Mouse (Mus musculus) hindbrain, embryonic 14.5 days (tissue): Measurements from ENCODE around the gene Fblim1. TPM values are rescaled to one million over a fixed set of nuclear protein-coding genes. Genes with fewer than 3 reads are reported as not detected.

Experiments
- ATAC-seq: fragments of 200-750 bp; cut with Nextera tagmentation; 2 replicates; pipeline ENCODE4 v1.8.0; 2017; ENCODE audit warnings: moderate number of reproducible peaks, mild to moderate bottlenecking, moderate TSS enrichment, moderate library complexity; ENCODE audit not compliant: low FRiP score
- DNase-seq: peaks from one replicate; pipeline ENCODE4 v3.0.0-alpha.2; 2015; ENCODE audit warnings: low spot score
- H3K27ac ChIP-seq: fragments of 300-500 bp; sonication (generic); 2 replicates; pipeline ENCODE4 v1.5.1; 2014; ENCODE audit warnings: mild to moderate bottlenecking, moderate library complexity
- H3K27me3 ChIP-seq: fragments of 300-500 bp; sonication (generic); 2 replicates; pipeline ENCODE4 v1.6.1; 2014; ENCODE audit warnings: mild to moderate bottlenecking, low read length, mixed read lengths; ENCODE audit not compliant: control insufficient read depth, insufficient read depth
- H3K36me3 ChIP-seq: fragments of 300-500 bp; sonication (generic); replicated peaks from 2 replicates; pipeline ENCODE4 v1.6.1; 2014; ENCODE audit not compliant: control insufficient read depth, insufficient read depth
- H3K4me1 ChIP-seq: fragments of 300-500 bp; sonication (generic); replicated peaks from 2 replicates; pipeline ENCODE4 v1.6.1; 2014; ENCODE audit warnings: antibody characterized with exemption, low read length, mixed read lengths; ENCODE audit not compliant: control insufficient read depth, insufficient read depth
- H3K4me2 ChIP-seq: fragments of 300-500 bp; sonication (generic); replicated peaks from 2 replicates; pipeline ENCODE4 v1.6.1; 2014; ENCODE audit warnings: mild to moderate bottlenecking, moderate library complexity
- H3K4me3 ChIP-seq: fragments of 300-500 bp; sonication (generic); replicated peaks from 2 replicates; pipeline ENCODE4 v1.5.1; 2014; ENCODE audit warnings: mild to moderate bottlenecking, low read length
- H3K9ac ChIP-seq: fragments of 300-500 bp; sonication (generic); 2 replicates; pipeline ENCODE4 v1.6.1; 2014
- H3K9me3 ChIP-seq: fragments of 300-500 bp; sonication (generic); 2 replicates; pipeline ENCODE4 v1.6.1; 2016; ENCODE audit warnings: low read length; ENCODE audit not compliant: control insufficient read depth
- WGBS: fragments of 180-500 bp; shearing (Covaris S2); extraction: QIAGEN DNeasy Blood & Tissue Kit; methylation state at CpG from one replicate; pipeline ENCODE4 v1.1.7; 2014; 5-methylcytosine and 5-hydroxymethylcytosine counted together
- polyA plus RNA-seq: library from polyadenylated mRNA; unstranded; fragments of >200 nt; fragmentation: Nextera tagmentation; extraction: Ambion mirVana; gene quantifications from 2 replicates; pipeline ENCODE4 v1.2.1, GENCODE M21; 2014

The Fblim1 gene
- polyA plus RNA-seq, 1 experiment from 2014 or later = 41.3 TPM

DNA sequence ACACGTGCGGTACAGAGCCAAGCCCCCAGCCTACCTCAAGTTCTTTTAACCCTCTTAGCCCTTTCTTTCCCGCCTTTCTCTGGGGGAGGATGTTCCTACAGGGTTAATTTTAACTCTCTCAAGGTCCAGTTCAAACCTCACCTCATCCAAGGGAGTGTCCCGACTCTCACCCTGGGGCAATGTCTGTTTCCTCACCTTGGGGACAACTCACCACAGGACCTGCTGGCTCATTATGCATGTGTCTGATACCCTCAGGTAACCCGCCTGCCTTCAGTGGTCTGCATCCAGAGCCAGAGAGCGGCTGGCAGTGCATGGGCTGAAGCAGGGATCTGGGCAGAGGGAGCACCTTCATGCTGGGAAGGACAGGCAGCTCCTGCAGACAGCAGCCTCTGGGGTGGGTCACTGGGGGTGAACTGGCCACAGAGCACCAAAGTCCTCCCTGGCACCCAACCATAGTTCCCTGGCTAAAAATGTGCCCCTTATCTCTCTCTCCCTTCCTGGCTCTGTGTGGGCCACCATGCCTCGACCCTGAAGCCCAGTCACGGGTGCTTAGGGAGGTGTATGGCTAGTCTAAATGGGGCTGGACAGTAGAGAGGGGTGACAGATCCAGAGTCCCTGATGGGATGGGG, 9.1 kb downstream of the Fblim1 start:
- no peak for DNase-seq
- H3K27ac ChIP-seq = no peak overlapping the region
- no peak for ATAC-seq
- H3K4me2 ChIP-seq = no peak overlapping the region
- H3K9ac ChIP-seq = no peak overlapping the region
- H3K9me3 ChIP-seq = no peaks in the 10 kb centered on the region
- 90% methylated on average over 8 of the region's 8 CpGs for WGBS
- H3K4me3 ChIP-seq = no peak overlapping the region
- H3K36me3 ChIP-seq = peaks cover 18% of the 10 kb centered on the region; the same call in 1 of the 2 replicates
- peaks cover 14% of the 10 kb centered on the region for H3K4me1 ChIP-seq
- H3K27me3 ChIP-seq = no peaks in the 10 kb centered on the region

GRCm38 (mm10) chr4:141595605-141596268, 10.2 kb downstream of the Fblim1 start:
- ATAC-seq = no peak
- H3K4me3 ChIP-seq = no peak overlapping the region
- H3K4me2 ChIP-seq = no peak overlapping the region
- peaks cover 22% of the 10 kb centered on the region; the same call in 1 of the 2 replicates for H3K36me3 ChIP-seq
- no peaks in the 10 kb centered on the region for H3K27me3 ChIP-seq
- peaks cover 14% of the 10 kb centered on the region for H3K4me1 ChIP-seq
- 83% methylated on average over 9 of the region's 9 CpGs for WGBS
- DNase-seq = no peak
- no peak overlapping the region for H3K27ac ChIP-seq
- H3K9me3 ChIP-seq = no peaks in the 10 kb centered on the region
- H3K9ac ChIP-seq = no peak overlapping the region

- Histone ChIP-seq H3K27ac (no peak overlapping the region), H3K9me3 (no peaks in the 10 kb centered on the region), H3K36me3 (peaks cover 22% of the 10 kb centered on the region; the same call in 1 of the 2 replicates), H3K4me1 (peaks cover 14% of the 10 kb centered on the region), H3K4me3 (no peak overlapping the region), H3K27me3 (no peaks in the 10 kb centered on the region), H3K4me2 (no peak overlapping the region), H3K9ac (no peak overlapping the region)
- ATAC-seq (no peak), DNase-seq (no peak)
- WGBS = 94% methylated on average over 11 of the region's 11 CpGs
These were observed 10.8 kb downstream of the Fblim1 start for GRCm38 (mm10) chr4:141595138-141595537.

DNA sequence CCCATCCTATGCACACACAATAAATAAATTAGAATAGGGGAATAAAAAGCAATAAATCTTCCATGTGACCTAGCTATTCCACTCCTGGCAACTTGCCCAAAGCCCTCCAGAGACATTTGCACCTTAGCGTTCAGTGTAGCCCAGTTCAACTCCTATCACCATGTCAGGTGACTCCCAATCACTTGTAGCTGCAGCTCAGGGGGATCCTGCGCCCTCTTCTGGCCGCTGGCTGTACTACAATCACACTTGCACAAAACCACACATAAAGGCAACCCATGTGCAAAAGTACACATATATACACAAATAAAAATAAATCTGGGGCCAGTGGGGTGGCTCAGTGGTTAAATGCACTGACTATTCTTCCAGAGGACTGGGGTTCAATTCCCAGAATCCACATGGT, 14.3 kb downstream of the Fblim1 start:
- Histone ChIP-seq H3K9ac (no peak overlapping the region), H3K4me3 (no peak overlapping the region), H3K4me2 (no peak overlapping the region), H3K27ac (no peak overlapping the region), H3K4me1 (no peaks in the 10 kb centered on the region), H3K36me3 (peaks cover 38% of the 10 kb centered on the region), H3K27me3 (no peaks in the 10 kb centered on the region), H3K9me3 (no peaks in the 10 kb centered on the region)
- DNase-seq (no peak), ATAC-seq (no peak)
- WGBS = 23% methylated on average over 3 of the region's 3 CpGs

GRCm38 (mm10) chr4:141583919-141584318, 22.0 kb downstream of the Fblim1 start:
- DNase-seq (no peak), ATAC-seq (no peak)
- Histone ChIP-seq H3K9ac (no peak overlapping the region), H3K9me3 (no peaks in the 10 kb centered on the region), H3K4me1 (no peaks in the 10 kb centered on the region), H3K36me3 (peaks cover 25% of the 10 kb centered on the region), H3K27me3 (no peaks in the 10 kb centered on the region), H3K4me3 (no peak overlapping the region), H3K27ac (no peak overlapping the region), H3K4me2 (no peak overlapping the region)
- WGBS = 96% methylated on average over 8 of the region's 8 CpGs

- no peak overlapping the region for H3K4me2 ChIP-seq
- ATAC-seq (no peak), DNase-seq (no peak)
- H3K9ac ChIP-seq = no peak overlapping the region
- H3K27me3 ChIP-seq = no peaks in the 10 kb centered on the region
- H3K9me3 ChIP-seq = no peaks in the 10 kb centered on the region
- H3K4me3 ChIP-seq = no peak overlapping the region
- peaks cover 31% of the 10 kb centered on the region for H3K36me3 ChIP-seq
- no peaks in the 10 kb centered on the region for H3K4me1 ChIP-seq
- no peak overlapping the region for H3K27ac ChIP-seq
- WGBS = 77% methylated on average over 13 of the region's 13 CpGs
These were observed 24.8 kb downstream of the Fblim1 start for GRCm38 (mm10) chr4:141581051-141581450.

- H3K4me1 ChIP-seq = no peaks in the 10 kb centered on the region
- H3K27me3 ChIP-seq = no peaks in the 10 kb centered on the region
- H3K27ac ChIP-seq = no peak overlapping the region
- H3K36me3 ChIP-seq = peaks cover 31% of the 10 kb centered on the region
- WGBS = 88% methylated on average over 3 of the region's 3 CpGs
- no peak overlapping the region for H3K4me3 ChIP-seq
- no peak overlapping the region for H3K4me2 ChIP-seq
- H3K9ac ChIP-seq = no peak overlapping the region
- ATAC-seq = no peak
- no peaks in the 10 kb centered on the region for H3K9me3 ChIP-seq
- no peak for DNase-seq
These were observed 27.1 kb downstream of the Fblim1 start for GRCm38 (mm10) chr4:141578833-141579232.

GRCm38 (mm10) chr4:141576877-141577276, 29.0 kb downstream of the Fblim1 start:
- H3K4me2 ChIP-seq = no peak overlapping the region
- DNase-seq (no peak), ATAC-seq (no peak)
- H3K4me1 ChIP-seq = no peaks in the 10 kb centered on the region
- H3K36me3 ChIP-seq = peaks cover 27% of the 10 kb centered on the region; the same call in 1 of the 2 replicates
- no peaks in the 10 kb centered on the region for H3K27me3 ChIP-seq
- no peak overlapping the region for H3K9ac ChIP-seq
- H3K4me3 ChIP-seq = no peak overlapping the region
- H3K27ac ChIP-seq = no peak overlapping the region
- 93% methylated on average over 7 of the region's 7 CpGs for WGBS
- no peaks in the 10 kb centered on the region for H3K9me3 ChIP-seq

DNA sequence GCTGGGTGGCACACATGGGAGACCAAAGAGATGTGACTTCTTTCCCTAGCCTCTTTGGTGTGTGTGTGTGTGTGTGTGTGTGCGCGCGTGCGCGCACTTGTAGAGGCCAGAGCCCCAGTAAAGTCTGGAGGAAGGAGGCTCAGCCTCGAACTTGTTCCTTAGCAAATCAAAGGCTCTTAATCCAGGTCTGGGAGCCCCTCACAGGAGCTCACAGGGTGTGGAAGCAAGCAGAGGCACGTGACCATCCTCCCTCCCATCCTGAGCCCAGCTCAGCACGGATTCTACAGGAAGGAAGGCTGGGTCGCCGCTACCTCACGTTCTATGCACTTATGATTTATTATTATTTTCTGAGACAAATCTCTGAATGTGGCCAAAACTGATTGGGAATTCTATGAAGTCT, 29.5 kb downstream of the Fblim1 start:
- H3K4me2 ChIP-seq = no peak overlapping the region
- ATAC-seq = no peak
- no peak overlapping the region for H3K4me3 ChIP-seq
- WGBS = 84% methylated on average over 11 of the region's 11 CpGs
- H3K9me3 ChIP-seq = no peaks in the 10 kb centered on the region
- DNase-seq = no peak
- no peaks in the 10 kb centered on the region for H3K4me1 ChIP-seq
- H3K27ac ChIP-seq = no peak overlapping the region
- peaks cover 27% of the 10 kb centered on the region; the same call in 1 of the 2 replicates for H3K36me3 ChIP-seq
- no peaks in the 10 kb centered on the region for H3K27me3 ChIP-seq
- H3K9ac ChIP-seq = no peak overlapping the region
